Mouse (Mus musculus) 3134 (cell line): ENCODE measurements around the gene Ttll1.

Source experiments
- DNase-seq: peaks from one replicate; pipeline ENCODE4 v3.0.0-alpha.2; 2011; ENCODE audit warnings: low spot score; ENCODE audit not compliant: insufficient read length; ENCODE audit errors: extremely low read depth

Gene Ttll1

GRCm38 (mm10) chr15:83510805-83511405, at the start of gene Ttll1:
Ttll1 (minus strand) TSS chr15:83510893.
- peak; percentile 96 for DNase-seq

GRCm38 (mm10) chr15:83555161-83555974, 44.7 kb upstream of the Ttll1 start:
- DNase-seq, result peak; percentile 86

GRCm38 (mm10) chr15:83553831-83554230, 43.1 kb upstream of the Ttll1 start:
- no peak for DNase-seq

GRCm38 (mm10) chr15:83550137-83550536, 39.4 kb upstream of the Ttll1 start:
- no peak for DNase-seq

GRCm38 (mm10) chr15:83547144-83547543, 36.5 kb upstream of the Ttll1 start:
- DNase-seq, result no peak

GRCm38 (mm10) chr15:83546029-83546428, 35.3 kb upstream of the Ttll1 start:
- no peak for DNase-seq

- DNase-seq, result no peak
Measured at GRCm38 (mm10) chr15:83541647-83542287, 31.1 kb upstream of the Ttll1 start.

GRCm38 (mm10) chr15:83539905-83540304, 29.2 kb upstream of the Ttll1 start:
- no peak for DNase-seq

GRCm38 (mm10) chr15:83538855-83539254, 28.2 kb upstream of the Ttll1 start:
- DNase-seq, result no peak

- no peak for DNase-seq
Measured at GRCm38 (mm10) chr15:83535890-83536231, 25.2 kb upstream of the Ttll1 start.

GRCm38 (mm10) chr15:83534960-83535889, 24.5 kb upstream of the Ttll1 start:
- DNase-seq, result peak; percentile 60

- no peak for DNase-seq
Measured at GRCm38 (mm10) chr15:83532606-83533005, 21.9 kb upstream of the Ttll1 start.

- no peak for DNase-seq
Measured at GRCm38 (mm10) chr15:83531961-83532469, 21.3 kb upstream of the Ttll1 start.

GRCm38 (mm10) chr15:83530688-83531087, 20.0 kb upstream of the Ttll1 start:
- no peak for DNase-seq

- DNase-seq, result no peak
Measured at GRCm38 (mm10) chr15:83530233-83530632, 19.5 kb upstream of the Ttll1 start.

- no peak for DNase-seq
Measured at GRCm38 (mm10) chr15:83529765-83530164, 19.1 kb upstream of the Ttll1 start.

GRCm38 (mm10) chr15:83528892-83529291, 18.2 kb upstream of the Ttll1 start:
- DNase-seq, result no peak

GRCm38 (mm10) chr15:83527747-83528146, 17.1 kb upstream of the Ttll1 start:
- no peak for DNase-seq

GRCm38 (mm10) chr15:83527092-83527437, 16.4 kb upstream of the Ttll1 start:
- DNase-seq, result no peak

GRCm38 (mm10) chr15:83526424-83527091, 15.9 kb upstream of the Ttll1 start, which contains the start of gene Bik:
Bik (plus strand) TSS chr15:83526862.
- DNase-seq, result no peak
